Mouse (Mus musculus) adrenal gland, postnatal 4 days (tissue): ENCODE results near the gene Negr1. TPM values are rescaled to one million over a fixed set of nuclear protein-coding genes. Genes with fewer than 3 reads are reported as not detected.

Experiments
- DNase-seq, 2 experiments: peaks; one replicate each; pipeline ENCODE4 v3.0.0; 2021 to 2022; ENCODE audit warnings: low spot score in 2 of 2, mixed read lengths in 2 of 2
- total RNA-seq, 2 experiments: library from RNA; stranded (reverse); gene quantifications; 2 replicates each; pipeline ENCODE4 v1.2.3; 2021

The Negr1 gene
- total RNA-seq, 2 experiments from 2014 or later = 10.5 to 11.5 TPM

DNA sequence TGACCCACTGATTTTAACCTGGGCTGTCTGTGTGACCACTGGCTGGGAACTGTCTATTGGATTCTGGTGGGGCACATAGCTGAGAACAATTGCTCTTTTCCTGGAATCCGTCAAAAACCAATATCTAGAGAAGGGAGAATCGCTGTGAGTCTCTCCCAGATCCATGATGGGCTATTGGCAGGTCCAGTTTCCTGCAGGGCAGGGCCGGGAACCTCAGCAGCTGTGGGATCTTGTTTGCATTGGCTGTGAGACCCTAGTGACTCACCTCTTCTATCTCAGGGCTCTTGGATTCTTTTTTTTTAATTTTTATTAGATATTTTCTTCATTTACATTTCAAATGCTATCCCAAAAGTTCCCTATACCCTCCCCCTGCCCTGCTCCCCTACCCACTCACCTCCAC, 111.0 kb downstream of the Negr1 start:
- DNase-seq = no peak

- DNase-seq = no peak
Observed at GRCm38 (mm10) chr3:156690059-156690605, 128.5 kb downstream of the Negr1 start.

GRCm38 (mm10) chr3:156698687-156699086, 137.1 kb downstream of the Negr1 start:
- DNase-seq = no peak

- DNase-seq = no peak
Observed at GRCm38 (mm10) chr3:156703241-156703640, 141.6 kb downstream of the Negr1 start.

DNA sequence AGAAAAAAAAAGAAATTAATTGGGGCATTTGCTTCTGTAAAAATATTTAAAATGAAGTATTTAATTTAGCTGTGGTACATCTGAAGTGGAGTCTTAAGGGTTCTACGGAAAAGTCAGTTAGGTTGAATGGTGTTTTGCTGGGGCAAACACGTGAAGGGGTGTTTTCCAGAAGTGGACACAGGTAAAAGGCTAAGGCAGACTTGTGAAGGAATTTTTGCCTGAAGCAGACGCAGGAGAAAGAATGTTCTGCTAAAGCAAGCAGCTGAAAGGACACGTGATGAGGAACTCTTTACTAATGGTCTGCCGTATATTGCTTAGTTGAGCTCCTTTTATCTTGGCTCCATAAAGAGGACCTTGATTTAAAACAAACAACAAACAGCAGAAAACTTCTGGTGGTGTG, 148.6 kb downstream of the Negr1 start:
- no peak for DNase-seq

GRCm38 (mm10) chr3:156710693-156711092, 149.1 kb downstream of the Negr1 start:
- DNase-seq = no peak

GRCm38 (mm10) chr3:156736335-156736734, 174.7 kb downstream of the Negr1 start:
- DNase-seq = no peak

DNA sequence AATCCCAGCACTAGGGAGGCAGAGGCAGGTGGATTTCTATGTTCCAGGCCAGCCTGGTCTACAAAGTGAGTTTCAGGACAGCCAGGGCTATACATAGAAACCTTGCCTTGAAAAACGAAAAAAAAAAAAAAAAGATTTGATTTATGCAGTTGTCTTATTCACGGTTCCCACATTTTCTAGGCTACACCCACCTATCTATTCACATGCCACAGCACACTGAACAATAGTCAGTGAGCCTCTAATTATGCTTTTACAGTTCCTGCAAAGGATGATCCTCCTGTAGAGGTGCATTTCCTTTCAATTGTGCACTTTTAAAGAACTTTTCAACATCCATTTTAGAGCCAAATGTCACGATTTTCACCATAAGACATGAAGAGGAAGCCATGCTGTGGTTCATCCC, 177.9 kb downstream of the Negr1 start:
- no peak for DNase-seq

GRCm38 (mm10) chr3:156743266-156743665, 181.7 kb downstream of the Negr1 start:
- no peak for DNase-seq

GRCm38 (mm10) chr3:156745218-156745770, 183.7 kb downstream of the Negr1 start:
- DNase-seq = no peak

DNA sequence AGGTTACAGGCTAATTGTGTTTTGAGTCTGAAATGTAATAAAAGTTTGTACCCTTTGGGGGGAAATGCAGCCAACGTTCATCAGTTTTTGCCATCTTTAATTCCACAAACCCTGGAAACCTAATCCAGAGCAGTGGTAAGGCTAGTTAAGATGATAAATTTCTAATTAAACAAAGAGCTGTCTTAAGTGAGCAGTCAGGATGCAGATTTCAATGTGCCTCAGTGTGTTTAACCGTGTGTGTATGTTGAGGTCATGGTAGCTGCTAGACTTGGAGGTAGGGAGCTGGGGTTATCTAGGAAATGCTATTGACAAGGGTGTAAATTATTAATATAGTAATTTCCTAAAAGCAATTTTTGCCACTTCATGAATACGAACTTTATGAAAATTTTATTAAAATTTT, 185.9 kb downstream of the Negr1 start:
- no peak for DNase-seq

GRCm38 (mm10) chr3:156753780-156754373, 192.3 kb downstream of the Negr1 start:
- DNase-seq = no peak

- no peak for DNase-seq
Observed at GRCm38 (mm10) chr3:156754790-156755530, 193.4 kb downstream of the Negr1 start.

GRCm38 (mm10) chr3:156765015-156765414, 203.4 kb downstream of the Negr1 start:
- no peak for DNase-seq

GRCm38 (mm10) chr3:156766171-156766845, 204.7 kb downstream of the Negr1 start:
- DNase-seq = no peak

- DNase-seq = no peak
Observed at GRCm38 (mm10) chr3:156771626-156772025, 210.0 kb downstream of the Negr1 start.

- no peak for DNase-seq
Observed at GRCm38 (mm10) chr3:156772057-156772456, 210.5 kb downstream of the Negr1 start.

DNA sequence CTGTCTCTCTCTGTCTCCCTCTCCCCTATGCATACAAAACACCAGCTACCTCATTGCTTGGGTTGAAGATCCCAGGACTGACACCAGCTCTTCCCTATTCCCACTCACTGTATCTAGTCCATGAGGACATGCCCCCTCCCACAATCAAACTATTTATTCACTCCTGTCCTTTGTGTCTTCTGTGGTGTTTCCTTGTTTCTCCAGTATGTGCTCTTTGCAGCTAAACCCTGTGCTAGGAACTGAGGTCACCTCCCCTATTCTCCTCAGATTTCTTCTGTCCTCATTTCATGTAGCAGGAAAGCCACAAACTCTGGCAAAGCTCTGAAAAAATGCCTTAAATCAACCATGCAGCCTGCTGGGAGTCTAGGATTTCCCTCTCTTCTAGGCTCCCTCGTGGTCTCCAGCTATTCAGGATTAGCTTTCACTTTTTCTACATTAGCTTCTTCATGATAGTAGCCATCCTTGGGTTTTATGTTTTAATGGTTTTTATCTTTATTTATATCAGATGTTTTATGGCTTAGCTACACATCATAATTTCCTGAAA, 222.8 kb downstream of the Negr1 start:
- DNase-seq = no peak

GRCm38 (mm10) chr3:156786355-156786754, 224.8 kb downstream of the Negr1 start:
- DNase-seq = no peak

DNA sequence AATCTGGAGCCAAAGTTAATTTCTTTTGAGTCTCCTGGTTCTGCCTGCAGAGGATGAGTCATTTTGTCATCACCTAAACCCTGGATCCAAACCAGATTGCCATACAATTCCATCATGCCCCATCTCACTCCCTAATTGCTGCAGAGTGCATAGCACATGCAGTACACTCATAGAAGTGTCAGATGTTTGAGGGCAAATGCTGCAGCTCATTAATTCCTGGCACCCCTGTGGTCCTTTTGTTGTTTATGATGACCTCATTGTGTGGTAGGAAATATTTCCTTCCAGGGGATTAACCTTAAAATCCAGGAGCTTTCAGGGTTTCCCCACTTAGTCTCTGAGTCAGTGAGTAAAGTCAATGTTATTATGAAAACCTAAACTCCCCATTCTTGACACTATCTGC, 229.6 kb downstream of the Negr1 start:
- no peak for DNase-seq

- DNase-seq = no peak
Observed at GRCm38 (mm10) chr3:156792743-156793142, 231.1 kb downstream of the Negr1 start.
